Mouse (Mus musculus): ENCODE results near the gene Tmem102.

Tmem102 gene

DNA sequence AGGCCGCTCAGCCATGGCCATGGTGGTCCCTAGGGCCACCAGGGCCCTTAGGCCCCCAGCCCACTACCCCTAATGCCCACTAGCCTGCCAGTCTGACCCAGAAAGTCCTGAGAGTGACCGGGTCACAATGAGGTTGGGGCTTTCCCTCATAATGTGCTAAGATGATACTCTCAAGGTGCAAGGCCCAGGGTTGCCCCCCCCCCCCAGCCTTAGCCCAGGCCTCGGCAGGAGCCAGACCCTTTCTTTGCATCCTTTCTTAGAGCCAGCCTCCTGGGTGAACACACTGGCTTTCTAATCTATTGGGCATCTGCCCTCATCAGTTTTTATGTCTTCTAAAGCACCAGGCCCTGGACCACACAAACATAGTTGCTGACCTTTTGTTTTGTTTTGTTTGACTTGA is 16.7 kb upstream of the Tmem102 start, which contains the start of gene Spem1:
Gene Spem1, minus strand, starts transcription at position 101 of the 400 bp plus-strand sequence.
- DNase-seq (ENCODE audit: low spot score in 2 of 2), result no peak

DNA sequence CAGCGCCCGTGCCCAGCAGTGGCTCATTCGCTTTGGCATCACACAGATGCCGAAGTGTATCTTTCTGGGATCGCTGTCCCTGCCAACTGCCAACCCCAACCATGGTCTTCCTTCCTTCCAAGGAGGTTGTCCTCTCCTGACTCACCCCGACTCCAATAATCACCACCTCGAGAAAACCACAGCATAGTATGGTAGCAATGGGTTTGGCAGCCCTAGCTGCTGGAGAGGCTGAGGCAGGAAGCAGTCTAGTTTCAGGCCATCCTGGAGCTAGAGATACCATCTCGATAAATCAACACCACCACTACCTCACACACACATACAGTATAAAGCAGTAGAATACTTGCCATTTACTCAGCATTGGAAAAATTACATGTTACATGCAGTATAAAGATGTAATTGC is 13.4 kb upstream of the Tmem102 start:
- no peak for DNase-seq (ENCODE audit: low spot score in 2 of 2)

DNA sequence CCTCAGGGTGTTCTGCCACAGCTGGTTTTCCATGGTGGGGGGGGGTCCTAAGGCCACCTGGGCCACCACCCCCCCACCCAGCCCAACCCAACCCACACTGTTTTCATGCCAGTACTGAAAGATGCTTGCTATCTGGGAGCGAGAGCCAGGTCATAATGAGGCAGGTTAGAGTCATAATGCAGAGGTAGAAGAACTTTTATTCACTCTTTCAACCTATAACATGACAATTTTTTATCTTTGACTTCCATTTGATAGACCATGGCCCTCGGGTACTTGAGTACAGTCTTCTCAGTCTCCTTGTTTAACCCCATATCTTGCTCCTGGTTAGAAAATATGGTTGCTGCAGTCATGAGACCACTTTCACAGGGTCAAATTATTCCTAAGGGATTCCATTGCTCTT is 12.9 kb upstream of the Tmem102 start, which contains the start of gene Spem2:
Gene Spem2, minus strand, starts transcription at position 101 of the 400 bp plus-strand sequence.
- no peak for DNase-seq (ENCODE audit: low spot score in 2 of 2)

DNA sequence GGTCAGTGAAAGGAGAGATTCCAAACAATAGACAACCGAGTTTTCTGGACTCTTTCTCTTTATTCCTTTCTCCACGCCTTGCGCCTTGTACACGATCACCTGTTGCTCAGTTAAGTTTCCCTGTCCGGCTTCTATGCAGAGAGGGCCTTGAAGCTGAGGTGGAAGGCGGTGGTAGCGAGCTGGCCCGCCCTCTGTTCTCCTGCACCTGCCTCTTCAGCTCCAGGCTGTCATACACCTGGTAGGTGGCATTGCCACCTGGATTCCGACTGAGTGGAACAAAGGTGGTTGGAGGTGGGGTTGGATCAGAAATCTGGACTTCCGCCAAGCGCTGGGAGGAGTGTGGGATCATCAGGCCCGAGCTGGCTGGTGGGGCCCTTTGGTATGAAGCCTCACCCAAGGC is 11.1 kb upstream of the Tmem102 start:
- no peak for DNase-seq (ENCODE audit: low spot score in 2 of 2)

DNA sequence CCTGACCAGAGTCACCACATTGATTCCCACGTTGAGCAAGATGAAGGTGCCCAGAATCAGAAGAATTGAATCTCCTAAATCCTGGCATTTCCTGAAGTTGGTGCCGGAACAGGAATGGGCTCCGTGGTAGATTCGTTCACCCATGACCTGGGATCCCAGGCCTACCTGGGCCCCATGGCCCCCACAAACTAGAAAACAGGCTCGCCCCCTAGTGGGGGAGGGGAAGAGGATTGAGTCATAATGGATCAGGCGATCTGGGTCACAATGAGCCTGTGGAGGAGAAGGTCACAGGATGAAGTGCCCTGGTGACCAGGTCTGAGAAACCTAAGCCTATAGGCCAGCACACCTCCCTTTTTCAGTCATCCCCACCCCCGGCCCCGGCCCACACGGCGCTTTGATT is 9.7 kb upstream of the Tmem102 start, which contains the start of gene Gm39566:
Gene Gm39566, minus strand, starts transcription at position 144 of the 400 bp plus-strand sequence.
- no peak for DNase-seq (ENCODE audit: low spot score in 2 of 2)

DNA sequence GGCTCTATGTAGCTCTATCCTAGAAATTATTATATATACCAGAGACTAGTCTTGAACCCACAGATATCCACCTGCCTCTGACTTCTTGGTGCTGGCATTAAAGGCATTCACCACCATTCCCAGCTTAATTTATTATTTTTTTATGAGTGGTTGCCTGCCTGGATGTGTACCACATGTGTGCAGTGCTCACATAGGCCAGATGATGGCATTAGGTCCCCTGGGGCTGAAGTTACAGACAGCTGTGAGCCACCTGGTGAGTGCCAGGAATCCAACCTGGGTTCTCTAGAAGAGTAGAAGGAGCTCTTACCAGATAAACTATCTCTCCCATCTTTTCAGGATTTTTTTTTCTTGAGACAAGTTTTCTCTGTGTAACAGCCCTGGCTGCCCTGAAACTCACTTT is 4.9 kb upstream of the Tmem102 start:
- DNase-seq (ENCODE audit: low spot score in 2 of 2), result no peak

DNA sequence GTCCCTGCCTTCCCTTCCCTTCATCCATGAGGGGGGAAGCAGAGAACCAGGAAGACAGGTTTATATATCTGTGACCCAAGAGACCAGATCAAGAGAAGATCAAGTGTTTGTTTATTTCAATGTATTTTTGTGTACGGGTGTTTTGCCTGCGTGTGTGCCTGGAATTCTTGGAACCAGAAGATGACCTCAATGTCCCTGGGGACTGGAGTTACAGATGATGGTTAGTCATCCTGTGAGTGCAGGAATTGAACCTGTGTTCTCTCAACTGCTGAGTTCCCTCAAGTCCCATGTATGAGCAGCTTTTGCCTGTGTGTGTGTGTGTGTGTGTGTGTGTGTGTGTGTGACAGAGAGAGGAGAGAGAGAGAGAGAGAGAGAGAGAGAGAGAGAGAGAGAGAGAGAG is 2.2 kb upstream of the Tmem102 start:
- DNase-seq (ENCODE audit: low spot score in 2 of 2), result no peak

DNA sequence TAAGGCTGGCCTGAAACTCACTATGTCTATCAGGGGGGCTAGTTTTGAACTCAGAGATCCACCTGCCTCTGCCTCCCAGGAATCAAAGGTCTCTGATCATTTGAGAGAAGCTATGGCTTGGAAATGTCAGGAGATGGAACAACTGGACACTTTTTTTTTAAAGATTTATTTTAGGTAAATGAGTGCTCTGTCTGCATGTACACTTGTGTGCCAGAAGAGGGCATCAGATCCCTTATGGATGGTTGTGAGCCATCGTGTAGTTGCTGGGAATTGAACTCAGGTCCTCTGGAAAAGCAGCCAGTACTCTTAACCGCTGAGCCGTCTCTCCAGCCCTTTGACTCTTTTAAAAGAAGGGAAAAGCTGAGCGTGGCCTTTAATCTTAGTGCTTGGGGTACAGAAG is 954 bp upstream of the Tmem102 start:
- DNase-seq (ENCODE audit: low spot score in 2 of 2), result no peak

DNA sequence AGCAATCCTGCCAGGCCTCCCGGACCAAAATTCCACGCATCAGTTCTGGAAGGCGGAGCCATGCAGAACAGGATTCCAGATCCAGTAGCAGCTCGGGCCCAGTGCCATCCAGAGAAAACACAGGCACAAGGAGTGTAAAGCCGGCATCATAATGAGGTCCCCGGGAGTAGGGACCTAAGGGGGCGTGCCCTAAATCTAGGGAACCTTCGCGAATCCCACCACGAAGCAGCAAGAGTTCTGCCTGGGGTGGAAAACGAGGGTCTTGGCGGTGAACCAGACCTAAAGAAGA is 828 bp downstream of the Tmem102 start:
- DNase-seq (ENCODE audit: low spot score in 2 of 2), result no peak

DNA sequence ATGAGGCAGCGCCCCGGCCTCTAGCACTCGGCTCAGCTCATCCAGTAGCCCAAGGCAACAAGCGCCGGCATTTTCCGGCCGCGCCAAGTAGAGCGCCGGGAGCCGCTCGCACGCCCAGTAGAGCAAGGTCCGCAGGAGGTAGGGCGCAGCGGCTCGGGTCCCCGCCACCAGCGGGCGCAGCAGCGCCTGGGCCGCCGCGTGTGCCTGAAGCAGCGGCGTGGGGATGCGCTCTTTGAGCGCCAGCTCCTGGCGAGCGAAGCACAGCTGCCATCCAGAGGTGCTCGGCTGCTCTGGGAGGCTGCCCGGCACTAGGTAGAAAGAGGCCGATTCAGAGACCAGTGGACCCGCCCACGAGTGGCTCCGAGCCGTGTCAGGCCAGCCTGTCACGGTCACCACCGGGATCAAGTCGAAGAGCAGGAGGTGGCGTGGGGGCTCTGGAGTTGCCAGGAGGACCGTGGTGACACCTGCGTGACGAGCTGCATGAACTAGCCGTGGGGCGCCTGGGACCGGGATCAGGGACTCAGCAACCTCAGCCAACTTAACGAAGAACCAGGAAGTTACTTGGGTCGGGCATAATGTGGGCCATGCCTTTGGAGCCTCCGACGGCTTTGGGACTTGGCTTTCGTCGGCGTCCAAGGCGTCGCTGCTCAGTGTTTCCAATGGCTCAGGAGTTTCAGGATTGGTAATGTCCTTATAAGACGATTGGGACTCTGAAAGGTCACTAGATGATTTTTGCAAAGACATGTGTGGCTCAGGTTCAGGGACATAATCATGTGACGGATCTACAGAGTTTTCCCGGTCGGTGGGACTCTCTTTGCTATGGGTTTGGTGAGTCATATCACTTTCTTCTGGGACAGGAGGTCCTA is 1.4 kb downstream of the Tmem102 start:
- DNase-seq (ENCODE audit: low spot score in 2 of 2), result peak; percentile 52 to 78

DNA sequence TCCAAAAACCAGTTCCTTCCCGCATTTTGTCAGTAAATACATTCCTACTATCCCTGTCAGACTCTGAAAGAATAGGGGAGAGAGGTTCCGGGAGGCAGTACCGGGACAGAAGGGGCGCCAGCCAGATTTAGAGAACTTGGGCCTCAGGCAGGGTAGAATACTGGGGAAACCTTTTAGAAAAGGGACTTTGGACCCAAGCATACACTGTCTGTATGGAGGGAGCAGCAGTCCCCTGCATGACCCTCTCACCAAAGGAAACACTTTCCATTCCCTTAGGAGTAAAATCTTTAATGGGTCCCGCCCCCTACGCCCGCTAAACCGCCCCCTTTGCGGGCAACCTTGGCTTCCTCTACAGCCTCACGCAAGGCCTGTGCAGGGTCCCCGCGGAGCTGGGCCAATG is 2.1 kb downstream of the Tmem102 start:
- no peak for DNase-seq (ENCODE audit: low spot score in 2 of 2)

DNA sequence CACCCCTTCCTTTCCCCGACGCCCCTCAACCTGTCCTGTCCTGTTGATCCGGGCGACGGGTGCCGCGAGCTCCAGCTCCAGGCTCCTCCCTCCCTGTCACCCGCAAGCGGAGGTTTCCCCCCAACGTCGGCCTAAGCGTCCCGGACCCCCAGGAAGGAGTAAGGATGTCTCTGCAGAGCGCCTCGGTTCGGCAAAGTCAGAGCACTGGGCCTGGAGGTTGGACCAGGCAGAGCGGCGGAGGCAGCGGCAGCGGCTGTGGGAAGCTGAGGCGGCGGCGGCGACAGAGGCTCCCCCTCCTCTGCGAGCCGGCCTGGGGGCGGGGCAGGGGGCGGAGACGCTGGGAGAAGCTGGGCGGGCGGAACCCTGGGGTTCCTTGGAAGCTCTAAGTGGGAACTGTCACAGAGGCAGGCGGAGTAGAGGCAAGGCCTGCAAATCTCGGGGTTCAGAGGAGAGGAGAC is 2.7 kb downstream of the Tmem102 start:
- DNase-seq (ENCODE audit: low spot score in 2 of 2), result peak; percentile 34 to 67

DNA sequence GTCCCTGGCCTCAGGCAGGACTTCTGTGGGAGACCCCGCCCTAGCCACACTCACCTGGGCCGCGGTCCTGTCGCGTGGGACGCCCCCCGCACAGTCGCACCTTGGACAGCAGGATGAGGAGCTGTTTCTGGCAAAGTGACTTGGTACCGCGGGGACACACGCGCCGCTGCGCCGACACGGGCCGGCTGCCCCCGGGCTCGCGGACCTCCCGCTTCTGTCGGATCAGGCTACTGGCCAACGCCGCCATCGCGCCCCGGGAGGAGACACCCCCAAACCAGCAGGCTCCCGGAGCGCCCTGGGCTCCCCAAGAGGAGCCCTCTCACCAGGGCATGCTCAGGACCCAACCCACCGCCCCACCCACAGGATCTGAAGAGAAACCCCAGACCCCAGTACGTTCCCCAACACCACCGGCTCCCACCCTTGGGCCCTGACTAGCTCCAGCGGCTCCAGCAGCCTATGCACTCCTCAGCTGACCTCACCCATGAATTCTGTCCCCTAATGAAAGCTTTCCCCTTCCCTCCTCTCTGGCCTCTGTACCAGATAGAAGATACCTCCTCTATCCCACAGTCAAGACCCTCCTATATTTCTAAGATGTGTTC is 3.9 kb downstream of the Tmem102 start, which contains the start of gene Fgf11:
Gene Fgf11, minus strand, starts transcription at position 479 of the 599 bp plus-strand sequence.
- DNase-seq (ENCODE audit: low spot score in 2 of 2), result no peak

DNA sequence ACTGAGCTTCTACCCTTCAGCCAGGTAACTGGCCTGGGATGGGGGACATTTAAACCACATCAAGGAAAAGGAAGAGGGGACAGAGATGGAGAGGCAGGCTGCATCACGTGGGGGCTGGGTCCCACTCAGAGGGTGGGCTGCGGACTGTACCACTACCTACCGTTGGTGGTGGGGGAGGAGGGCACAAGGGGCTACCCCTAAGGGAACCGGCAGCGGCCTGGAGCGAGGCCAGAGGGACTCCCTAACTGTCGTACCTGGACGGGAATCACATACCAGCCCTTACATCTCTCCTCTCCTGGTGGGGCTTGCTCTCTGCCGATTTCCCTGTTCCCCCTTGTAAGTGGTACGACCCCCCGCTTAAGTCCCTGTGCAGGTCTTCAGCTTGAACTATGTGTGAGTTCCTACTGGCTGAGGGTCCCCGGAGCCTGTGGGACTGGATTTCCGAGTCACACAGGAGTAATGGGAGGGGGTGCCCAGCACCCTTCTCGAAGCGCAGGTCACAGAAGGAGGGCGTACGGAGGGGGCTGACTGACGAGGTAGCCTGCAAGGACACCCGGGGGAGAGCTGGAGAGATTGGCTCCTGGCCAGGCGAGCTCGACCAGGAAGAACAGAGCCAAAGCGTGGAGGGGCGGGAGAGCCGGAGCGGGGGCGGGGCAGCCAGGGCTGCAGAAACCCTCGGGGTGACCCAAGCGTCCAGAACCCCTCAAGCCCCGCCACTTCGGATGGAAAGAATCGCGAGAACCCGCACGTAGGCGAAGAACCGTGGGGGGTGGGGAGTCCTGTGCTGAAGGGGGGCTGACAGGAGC is 4.8 kb downstream of the Tmem102 start:
- no peak for DNase-seq (ENCODE audit: low spot score in 2 of 2)

DNA sequence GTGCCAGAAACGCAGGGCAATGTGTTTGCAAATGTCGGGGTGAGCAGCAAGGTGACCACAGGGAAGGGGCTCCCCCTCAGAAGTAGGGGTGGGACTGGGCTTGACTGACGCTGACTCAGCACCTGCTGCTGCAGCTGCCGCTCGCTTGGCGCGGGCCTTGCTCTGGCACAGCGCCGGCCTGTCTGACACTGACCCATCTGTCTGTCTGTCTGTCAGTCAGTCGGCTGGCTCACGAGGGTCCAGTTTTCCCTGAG is 5.4 kb downstream of the Tmem102 start:
- no peak for DNase-seq (ENCODE audit: low spot score in 2 of 2)

DNA sequence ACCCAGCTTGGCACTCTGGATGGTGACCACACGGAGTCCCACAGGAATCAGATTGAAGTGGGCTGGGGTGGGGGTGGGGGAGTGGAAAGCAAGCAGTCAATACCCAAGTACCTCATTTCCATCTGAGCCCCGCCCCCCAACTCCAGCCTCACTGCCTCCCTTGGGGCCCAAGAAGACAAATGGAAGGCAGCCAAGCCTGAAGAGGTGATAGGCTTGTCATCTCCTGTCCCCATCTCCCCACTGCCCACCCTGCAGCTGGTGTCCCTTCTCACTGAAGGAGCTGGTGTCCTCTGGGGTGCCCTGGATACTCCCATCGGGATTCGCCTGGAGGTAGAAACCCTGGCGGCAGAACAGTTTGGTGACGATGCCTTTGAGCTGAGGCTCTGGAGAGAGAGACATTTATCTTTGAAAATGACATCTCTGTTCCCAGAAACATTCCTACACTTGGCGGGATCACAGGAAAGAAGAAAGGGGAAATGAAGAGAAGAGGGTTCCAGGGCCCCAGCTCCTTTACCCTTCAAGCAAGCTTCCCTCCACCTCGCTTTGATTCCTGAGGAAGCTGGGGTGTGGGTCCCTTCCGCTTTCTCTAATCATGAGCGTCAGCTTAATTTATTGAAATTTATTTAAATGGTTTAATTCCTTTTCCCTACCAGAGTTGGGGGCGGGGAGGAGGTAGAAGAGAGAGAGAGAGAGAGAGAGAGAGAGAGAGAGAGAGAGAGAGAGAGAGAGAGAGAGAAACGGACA is 5.9 kb downstream of the Tmem102 start:
- DNase-seq (ENCODE audit: low spot score in 2 of 2), result peak in 1 of 2 experiments; percentile 79

DNA sequence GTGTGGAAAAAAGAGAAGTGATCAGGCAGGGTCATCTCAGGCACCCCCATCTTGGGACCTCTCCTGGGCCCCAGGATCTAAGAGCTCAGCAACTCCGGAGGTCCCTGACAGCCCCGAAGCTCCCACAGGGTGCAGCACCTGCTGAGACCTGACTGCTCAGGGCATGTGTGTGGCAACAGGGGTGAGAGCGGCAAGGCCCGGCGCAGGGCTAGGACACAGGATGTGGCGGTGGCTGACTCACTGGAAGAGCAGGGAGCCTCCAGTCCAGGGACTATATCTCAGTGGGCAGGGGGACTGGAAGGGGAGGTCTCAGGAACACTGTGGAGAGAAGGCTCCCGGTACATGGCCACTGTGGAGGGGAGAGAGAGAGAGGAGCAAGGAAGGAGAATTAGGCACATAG is 7.5 kb downstream of the Tmem102 start:
- DNase-seq (ENCODE audit: low spot score in 2 of 2), result no peak

DNA sequence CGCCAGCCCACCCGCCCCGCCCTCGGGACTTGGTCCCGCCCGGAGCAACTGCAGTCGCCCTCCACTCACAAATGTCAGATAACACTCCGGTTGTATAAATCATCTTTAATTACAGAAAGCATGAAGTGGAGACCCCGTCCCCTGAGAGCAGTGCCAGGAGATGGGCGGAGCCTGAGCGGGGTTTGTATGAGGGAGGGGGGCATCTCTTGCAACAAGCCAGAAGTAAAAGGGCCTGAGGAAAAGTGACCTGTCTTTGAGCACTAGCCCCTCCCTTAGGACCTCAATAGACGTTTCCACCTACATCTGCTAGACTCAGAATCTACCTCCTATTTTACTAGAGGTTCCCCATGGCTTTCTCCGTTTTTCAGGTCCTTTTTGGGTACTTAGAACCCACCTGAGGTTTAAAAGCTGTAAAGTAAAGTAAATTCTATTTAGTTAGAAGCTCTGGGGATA is 9.4 kb downstream of the Tmem102 start:
- DNase-seq (ENCODE audit: low spot score in 2 of 2), result no peak

DNA sequence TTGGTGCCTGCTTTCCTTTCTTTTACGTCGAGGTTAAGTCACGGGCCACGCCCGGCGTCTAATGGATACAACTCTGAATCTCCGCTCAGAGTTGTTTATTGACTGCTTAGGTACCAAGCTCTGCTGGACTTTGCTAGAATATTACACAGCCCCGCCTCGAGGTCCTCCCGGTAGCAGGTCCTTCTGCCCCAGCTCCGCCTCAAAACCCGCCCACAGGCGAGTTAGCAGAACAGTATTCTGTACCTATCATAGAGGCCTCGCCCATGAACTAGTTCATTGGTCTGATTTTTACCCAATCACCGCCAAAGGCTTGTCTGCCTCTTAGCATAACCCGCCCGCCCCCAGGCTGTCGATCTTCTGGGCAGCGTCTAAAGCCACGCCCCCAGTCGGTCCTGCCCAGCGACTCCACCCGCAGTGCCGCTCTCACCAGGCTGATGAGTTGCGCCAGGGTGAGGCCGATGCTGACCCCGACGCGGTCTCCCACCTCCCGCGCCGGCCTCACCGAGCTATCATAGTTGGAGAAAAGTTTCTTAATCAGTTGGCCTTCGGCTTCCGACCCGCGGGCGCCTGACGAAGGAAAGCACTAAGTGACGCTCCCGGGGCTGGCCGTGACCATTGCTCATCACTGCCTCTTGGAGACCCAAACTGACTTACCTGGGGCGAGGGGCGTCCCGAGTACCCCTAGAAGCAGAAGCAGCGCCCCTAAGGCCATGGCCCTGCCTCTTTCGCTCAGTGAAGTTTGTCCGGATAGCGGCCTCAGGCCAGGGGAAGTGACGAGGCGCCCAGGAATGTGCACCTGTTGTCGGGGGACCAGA is 10.0 kb downstream of the Tmem102 start, which contains the start of gene Chrnb1:
Gene Chrnb1, minus strand, starts transcription at position 776 of the 815 bp plus-strand sequence.
- peak; percentile 84 to 96 for DNase-seq (ENCODE audit: low spot score in 2 of 2)

DNA sequence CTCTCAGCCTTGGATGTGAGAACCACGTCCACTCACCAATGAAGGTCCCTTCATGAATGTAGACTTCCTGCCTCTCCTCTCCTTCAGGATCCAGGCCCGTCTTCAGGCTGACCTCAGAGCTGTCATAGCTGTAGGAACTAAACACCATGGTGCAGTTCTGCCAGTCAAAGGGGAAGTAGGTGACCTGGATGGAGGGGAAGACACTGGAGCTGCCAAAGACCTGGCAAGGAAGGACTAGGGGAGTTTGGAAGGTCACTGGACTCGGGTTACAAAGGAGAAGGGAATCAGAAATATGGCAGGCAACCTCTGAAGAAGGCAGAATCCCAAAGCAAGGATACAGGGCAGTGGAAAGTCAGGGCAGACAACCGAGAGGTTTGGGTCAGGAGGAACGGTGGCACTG is 12.0 kb downstream of the Tmem102 start:
- DNase-seq (ENCODE audit: low spot score in 2 of 2), result no peak

DNA sequence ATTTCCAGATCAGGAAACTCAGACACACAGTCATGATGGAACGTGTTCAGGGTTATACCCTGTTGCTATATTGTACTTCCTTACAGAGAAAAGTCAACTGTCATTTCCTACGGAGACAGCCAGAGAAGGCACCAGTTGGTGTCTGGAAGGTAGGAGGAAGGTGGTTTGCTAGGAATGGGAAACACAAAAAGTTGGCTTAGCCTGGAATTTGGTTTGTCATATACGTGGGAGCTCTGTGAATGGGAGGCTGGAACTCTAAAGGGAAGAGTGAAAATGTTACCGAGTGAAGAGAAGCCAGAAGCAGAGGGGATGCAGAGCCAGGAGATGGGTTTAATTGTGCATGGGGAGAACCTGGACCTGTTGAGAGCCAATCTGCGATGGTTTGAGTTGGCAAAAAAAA is 14.0 kb downstream of the Tmem102 start:
- DNase-seq (ENCODE audit: low spot score in 2 of 2), result no peak

Measured in spleen, postnatal 10 days (tissue).